8 mouse cellular contexts compared by ENCODE assay signal in the genomic region with DNA sequence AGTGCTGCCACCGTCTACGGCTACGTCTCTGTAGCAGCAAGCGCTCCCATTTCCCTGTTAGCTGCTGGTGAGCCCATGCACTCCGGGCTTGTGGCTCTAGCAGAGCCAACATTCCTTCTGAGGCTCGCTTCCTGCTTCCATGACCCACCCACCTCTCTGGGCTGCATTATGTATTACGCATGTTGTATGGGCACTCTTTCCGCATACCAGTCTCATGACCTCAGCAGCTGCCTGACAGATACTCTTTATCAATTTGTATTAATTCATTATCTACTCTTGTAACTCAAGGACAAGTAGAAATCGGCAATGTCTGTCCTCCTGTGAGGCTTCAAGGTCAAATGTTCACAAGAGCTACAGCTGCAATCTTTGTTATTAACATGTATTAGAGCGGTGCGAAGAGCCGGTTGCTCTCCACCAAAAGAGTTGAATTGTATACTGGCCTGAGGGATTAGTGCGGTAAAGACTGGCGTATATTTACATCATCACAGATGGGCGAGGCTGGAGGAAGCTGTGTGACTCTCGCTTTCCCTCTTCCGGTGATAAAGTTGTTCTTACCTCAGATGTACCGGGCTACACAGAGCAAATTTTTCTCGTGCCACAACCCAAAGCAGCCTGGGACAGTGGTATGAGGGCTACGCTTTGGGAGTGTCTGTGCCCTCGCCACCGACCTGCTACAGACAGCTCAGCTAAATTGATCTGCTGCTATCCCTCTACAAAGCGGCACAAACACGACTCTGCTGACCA.
A peak's percentile ranks its signal among the peaks of the same experiment; 100 is the strongest.
DNase-seq lines count a peak whose midpoint lies in the region; ATAC-seq lines count a peak whose summit lies in the region.

No protein-coding gene starts in this region.

- H3K4me2 ChIP-seq in hindbrain, embryonic 16.5 days (ENCODE audit: low read length), result peak overlapping the region; percentile 16; the same call in 1 of the 2 replicates
- H3K4me2 ChIP-seq in liver, embryonic 13.5 days, result peak overlapping the region; percentile 47

- no peaks in the 10 kb centered on the region for H3K36me3 ChIP-seq in hindbrain, embryonic 16.5 days (ENCODE audit: control insufficient read depth, insufficient read depth, low read length)
- no peaks in the 10 kb centered on the region for H3K36me3 ChIP-seq in liver, embryonic 13.5 days

- no peaks in the 10 kb centered on the region for H3K27me3 ChIP-seq in hindbrain, embryonic 16.5 days (replicated peaks; ENCODE audit: control insufficient read depth, insufficient read depth, low read length)
- H3K27me3 ChIP-seq in liver, embryonic 13.5 days, result no peaks in the 10 kb centered on the region

- H3K4me1 ChIP-seq in hindbrain, embryonic 16.5 days (ENCODE audit: control insufficient read depth, insufficient read depth, low read depth, low read length), result peaks cover 17% of the 10 kb centered on the region
- peaks cover 22% of the 10 kb centered on the region for H3K4me1 ChIP-seq in liver, embryonic 13.5 days (replicated peaks)

- WGBS in hindbrain, embryonic 16.5 days, result 62% methylated on average over 24 of the region's 24 CpGs
- 43% methylated on average over 24 of the region's 24 CpGs for whole genome bisulfite sequencing in liver, embryonic 13.5 days (ENCODE audit: insufficient replicate concordance)

- no peak overlapping the region for H3K4me3 ChIP-seq in hindbrain, embryonic 16.5 days (ENCODE audit: low read length)
- peak overlapping the region; percentile 1; the same call in 1 of the 2 replicates for H3K4me3 ChIP-seq in liver, embryonic 13.5 days (replicated peaks)

- H3K9me3 ChIP-seq in hindbrain, embryonic 16.5 days (ENCODE audit: control insufficient read depth, low read length), result no peaks in the 10 kb centered on the region
- H3K9me3 ChIP-seq in liver, embryonic 13.5 days (replicated peaks), result no peaks in the 10 kb centered on the region

- ATAC-seq in hindbrain, embryonic 16.5 days, result peak; percentile 43
- peak; percentile 55 for ATAC-seq in liver, embryonic 13.5 days (ENCODE audit: low read depth)
- ATAC-seq in monocyte, adult 5-6 weeks (replicated peaks; ENCODE audit: insufficient number of reproducible peaks, low FRiP score, low TSS enrichment, poor library complexity, severe bottlenecking), result peak; percentile 64

- 0 out of 2 replicates have a peak overlapping the region, but pooled peaks have one; percentile 34 for H3K27ac ChIP-seq in hindbrain, embryonic 16.5 days (ENCODE audit: low read depth, low read length)
- peak overlapping the region; percentile 32; the same call in 1 of the 2 replicates for H3K27ac ChIP-seq in liver, embryonic 13.5 days

- H3K9ac ChIP-seq in hindbrain, embryonic 16.5 days (ENCODE audit: low read depth, low read length), result no peak overlapping the region; the same call in 1 of the 2 replicates
- H3K9ac ChIP-seq in liver, embryonic 13.5 days, result no peak overlapping the region; the same call in 1 of the 2 replicates

- peak; percentile 67 for DNase-seq in CD4-positive helper T cell, adult 2 months (ENCODE audit: low read depth, low spot score)
- peak; percentile 81 for DNase-seq in adrenal gland, adult 2 months
- peak; percentile 71 for DNase-seq in gastrocnemius, adult 18-20 months (ENCODE audit: low spot score)
- no peak for DNase-seq in liver, embryonic 13.5 days
- no peak for DNase-seq in right cerebral cortex, postnatal 25 days
- DNase-seq in cerebellum, adult 11 months, result no peak

Comparison
In these comparisons a context has a peak if more than half of its experiments do, and no peak if none do; other contexts are left out.
1. DNase-seq: peak in CD4-positive helper T cell, adult 2 months (single experiment), adrenal gland, adult 2 months (single experiment) and gastrocnemius, adult 18-20 months (single experiment); none in liver, embryonic 13.5 days (single experiment), right cerebral cortex, postnatal 25 days (single experiment) and cerebellum, adult 11 months (single experiment).
2. Peak in every context shown above with its lines, with median percentiles within 50 percentile points of each other: ATAC-seq.